Mouse (Mus musculus): ENCODE measurements at regions not wholly inside any gene's neighbourhood (a gene's known extent, or its start where the extent isn't known, plus 50 kb on each side); places are given as distances from the start of the nearest gene placed in this dataset.

DNA sequence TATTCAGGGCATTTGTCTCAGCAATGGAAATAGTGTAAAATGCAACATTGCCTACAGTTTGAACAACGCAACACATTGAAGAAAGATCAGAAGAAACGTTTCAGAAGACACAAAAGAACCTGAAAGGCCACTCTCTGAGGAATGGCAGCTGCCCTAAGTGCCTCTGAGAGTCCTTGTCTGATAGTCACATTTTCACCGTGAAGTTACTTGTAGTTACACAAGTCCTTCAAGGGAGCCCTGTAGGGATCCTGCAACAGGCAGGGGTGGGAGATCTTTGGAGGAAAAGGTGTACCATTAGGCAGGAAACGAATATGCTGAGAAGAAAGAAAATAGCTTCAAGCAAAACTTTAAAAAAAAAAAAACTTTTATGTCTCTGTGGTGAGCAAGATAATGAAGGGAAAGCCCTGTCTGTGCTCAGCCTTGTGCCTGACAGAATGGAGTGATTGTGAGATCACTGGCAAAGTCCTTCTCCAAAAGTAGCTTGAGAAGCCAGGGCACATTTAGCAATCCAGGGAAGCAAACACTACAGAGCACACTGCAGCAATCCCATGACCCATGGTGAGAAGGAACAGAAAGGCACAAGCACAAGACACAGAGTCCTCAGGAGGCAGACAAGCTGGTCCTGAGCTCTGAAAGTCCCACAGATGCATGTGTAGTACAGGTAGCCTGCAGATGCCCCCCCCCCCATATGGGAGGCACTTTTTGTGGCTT lies 112.3 kb upstream of the Tnfaip3 start:
- Histone ChIP-seq H3K4me1 (replicated peaks; ENCODE audit: control insufficient read depth, insufficient read depth, low read length) (no peaks in the 10 kb centered on the region), H3K4me3 (replicated peaks; ENCODE audit: low read length) (no peak overlapping the region), H3K27ac (no peak overlapping the region), H3K36me3 (replicated peaks; ENCODE audit: control insufficient read depth, insufficient read depth) (no peaks in the 10 kb centered on the region), H3K4me2 (replicated peaks) (no peak overlapping the region), H3K27me3 (ENCODE audit: control insufficient read depth, insufficient read depth, low read length) (no peaks in the 10 kb centered on the region), H3K9ac (no peak overlapping the region), H3K9me3 (ENCODE audit: control insufficient read depth, low read length) (no peaks in the 10 kb centered on the region)
- DNase-seq (ENCODE audit: low spot score) (no peak), ATAC-seq (ENCODE audit: low FRiP score) (no peak)
- WGBS: 70% methylated on average over 4 of the region's 4 CpGs

DNA sequence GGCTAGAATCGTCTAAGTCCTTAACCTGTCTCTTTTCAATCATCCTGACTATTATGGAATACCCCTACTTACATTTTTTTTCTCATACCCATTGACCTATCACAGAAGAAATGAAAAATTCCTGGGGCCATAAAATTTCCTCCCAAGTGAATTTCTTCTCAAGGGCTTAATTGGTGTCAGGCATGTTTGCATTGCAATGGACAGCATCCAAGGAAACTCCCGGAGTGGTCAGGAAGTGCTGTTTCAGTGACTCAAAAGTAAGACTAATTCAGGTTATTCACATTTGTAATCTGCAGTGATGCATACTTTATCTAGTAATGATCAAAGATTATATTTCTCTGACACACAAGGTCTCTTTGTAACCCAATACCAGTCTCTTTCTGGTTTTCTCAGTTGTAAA lies 111.5 kb upstream of the Tnfaip3 start:
- Histone ChIP-seq H3K4me2 (replicated peaks) (no peak overlapping the region), H3K27me3 (ENCODE audit: control insufficient read depth, insufficient read depth, low read length) (no peaks in the 10 kb centered on the region), H3K4me1 (replicated peaks; ENCODE audit: control insufficient read depth, insufficient read depth, low read length) (no peaks in the 10 kb centered on the region), H3K9ac (no peak overlapping the region), H3K36me3 (replicated peaks; ENCODE audit: control insufficient read depth, insufficient read depth) (no peaks in the 10 kb centered on the region), H3K9me3 (ENCODE audit: control insufficient read depth, low read length) (no peaks in the 10 kb centered on the region), H3K27ac (no peak overlapping the region), H3K4me3 (replicated peaks; ENCODE audit: low read length) (no peak overlapping the region)
- 74% methylated on average over 2 of the region's 2 CpGs for WGBS
- no peak for DNase-seq (ENCODE audit: low spot score)
- ATAC-seq (ENCODE audit: low FRiP score): no peak

DNA sequence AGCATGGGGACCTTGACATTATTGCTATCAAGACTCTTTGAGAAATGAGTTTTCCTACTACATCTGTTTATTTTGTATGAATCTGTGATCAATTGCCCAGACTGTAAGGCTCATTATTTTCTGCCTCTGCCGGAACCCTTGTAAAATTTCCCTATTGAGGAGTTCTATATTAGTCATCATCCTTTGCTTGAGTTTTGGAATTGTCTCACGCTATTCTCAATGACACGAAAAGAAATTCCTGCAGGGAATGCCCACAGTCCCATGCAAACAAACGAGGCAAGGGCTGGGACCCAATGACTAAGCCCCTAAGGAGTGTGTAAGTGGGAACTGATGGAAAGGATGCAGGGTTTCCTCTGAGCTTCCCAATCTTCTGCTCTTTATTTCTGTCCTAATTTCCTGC lies 111.0 kb upstream of the Tnfaip3 start:
- H3K4me3 ChIP-seq (replicated peaks; ENCODE audit: low read length): no peak overlapping the region
- no peak overlapping the region for H3K4me2 ChIP-seq (replicated peaks)
- DNase-seq (ENCODE audit: low spot score): no peak
- H3K27ac ChIP-seq: no peak overlapping the region
- no peaks in the 10 kb centered on the region for H3K27me3 ChIP-seq (ENCODE audit: control insufficient read depth, insufficient read depth, low read length)
- no peaks in the 10 kb centered on the region for H3K9me3 ChIP-seq (ENCODE audit: control insufficient read depth, low read length)
- ATAC-seq (ENCODE audit: low FRiP score): no peak
- WGBS: 77% methylated on average over 4 of the region's 4 CpGs
- H3K4me1 ChIP-seq (replicated peaks; ENCODE audit: control insufficient read depth, insufficient read depth, low read length): no peaks in the 10 kb centered on the region
- H3K9ac ChIP-seq: no peak overlapping the region
- no peaks in the 10 kb centered on the region for H3K36me3 ChIP-seq (replicated peaks; ENCODE audit: control insufficient read depth, insufficient read depth)

DNA sequence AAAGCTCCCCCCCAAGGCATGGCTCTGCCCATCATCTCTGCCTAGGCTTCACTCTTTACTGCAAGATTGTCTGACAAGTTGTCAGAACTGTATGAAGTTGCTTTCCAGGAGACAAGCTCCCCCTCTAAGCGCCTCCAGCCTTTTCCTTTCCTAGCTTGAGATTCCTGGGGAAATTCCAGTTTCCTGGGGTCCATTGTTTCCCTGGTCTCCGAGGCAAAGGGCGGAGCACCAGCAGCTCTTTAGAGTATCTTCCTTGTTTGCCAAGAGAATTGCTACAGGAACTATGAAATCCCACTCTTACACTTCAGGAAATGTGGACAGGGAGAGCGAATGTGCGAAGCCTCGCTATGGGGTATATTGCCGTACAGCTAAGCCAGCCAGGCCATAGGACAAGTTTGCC lies 108.2 kb upstream of the Tnfaip3 start:
- H3K4me2 ChIP-seq (replicated peaks): no peak overlapping the region
- ATAC-seq (ENCODE audit: low FRiP score) (no peak), DNase-seq (ENCODE audit: low spot score) (no peak)
- no peaks in the 10 kb centered on the region for H3K36me3 ChIP-seq (replicated peaks; ENCODE audit: control insufficient read depth, insufficient read depth)
- H3K9me3 ChIP-seq (ENCODE audit: control insufficient read depth, low read length): no peaks in the 10 kb centered on the region
- H3K4me1 ChIP-seq (replicated peaks; ENCODE audit: control insufficient read depth, insufficient read depth, low read length): no peaks in the 10 kb centered on the region
- WGBS: 42% methylated on average over 7 of the region's 7 CpGs
- no peak overlapping the region for H3K27ac ChIP-seq
- no peak overlapping the region for H3K9ac ChIP-seq
- no peak overlapping the region for H3K4me3 ChIP-seq (replicated peaks; ENCODE audit: low read length)
- H3K27me3 ChIP-seq (ENCODE audit: control insufficient read depth, insufficient read depth, low read length): no peaks in the 10 kb centered on the region

DNA sequence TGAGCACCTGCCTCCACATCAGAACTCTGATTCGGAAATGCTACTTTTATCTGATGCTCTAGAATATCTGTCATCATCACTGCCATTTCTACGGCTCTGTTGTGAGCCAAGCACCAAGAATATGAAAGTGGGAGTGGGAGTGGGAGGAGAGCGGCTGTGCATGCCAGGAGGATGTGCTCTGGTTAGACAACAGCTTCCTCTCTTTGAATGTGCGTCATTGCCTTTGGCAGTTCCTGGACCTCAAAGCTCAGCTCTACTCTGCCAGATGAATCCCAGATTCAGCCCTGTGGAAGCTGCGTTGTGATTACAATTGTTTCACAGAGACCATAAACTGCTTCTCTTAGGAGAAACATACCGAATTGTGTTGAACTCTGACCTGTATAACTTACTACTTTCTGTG lies 106.8 kb upstream of the Tnfaip3 start:
- Histone ChIP-seq H3K36me3 (replicated peaks; ENCODE audit: control insufficient read depth, insufficient read depth) (no peaks in the 10 kb centered on the region), H3K27ac (no peak overlapping the region), H3K4me3 (replicated peaks; ENCODE audit: low read length) (no peak overlapping the region), H3K4me1 (replicated peaks; ENCODE audit: control insufficient read depth, insufficient read depth, low read length) (no peaks in the 10 kb centered on the region), H3K9ac (no peak overlapping the region), H3K27me3 (ENCODE audit: control insufficient read depth, insufficient read depth, low read length) (no peaks in the 10 kb centered on the region), H3K4me2 (replicated peaks) (no peak overlapping the region), H3K9me3 (ENCODE audit: control insufficient read depth, low read length) (no peaks in the 10 kb centered on the region)
- DNase-seq (ENCODE audit: low spot score) (no peak), ATAC-seq (ENCODE audit: low FRiP score) (no peak)
- WGBS: 73% methylated on average over 6 of the region's 6 CpGs

DNA sequence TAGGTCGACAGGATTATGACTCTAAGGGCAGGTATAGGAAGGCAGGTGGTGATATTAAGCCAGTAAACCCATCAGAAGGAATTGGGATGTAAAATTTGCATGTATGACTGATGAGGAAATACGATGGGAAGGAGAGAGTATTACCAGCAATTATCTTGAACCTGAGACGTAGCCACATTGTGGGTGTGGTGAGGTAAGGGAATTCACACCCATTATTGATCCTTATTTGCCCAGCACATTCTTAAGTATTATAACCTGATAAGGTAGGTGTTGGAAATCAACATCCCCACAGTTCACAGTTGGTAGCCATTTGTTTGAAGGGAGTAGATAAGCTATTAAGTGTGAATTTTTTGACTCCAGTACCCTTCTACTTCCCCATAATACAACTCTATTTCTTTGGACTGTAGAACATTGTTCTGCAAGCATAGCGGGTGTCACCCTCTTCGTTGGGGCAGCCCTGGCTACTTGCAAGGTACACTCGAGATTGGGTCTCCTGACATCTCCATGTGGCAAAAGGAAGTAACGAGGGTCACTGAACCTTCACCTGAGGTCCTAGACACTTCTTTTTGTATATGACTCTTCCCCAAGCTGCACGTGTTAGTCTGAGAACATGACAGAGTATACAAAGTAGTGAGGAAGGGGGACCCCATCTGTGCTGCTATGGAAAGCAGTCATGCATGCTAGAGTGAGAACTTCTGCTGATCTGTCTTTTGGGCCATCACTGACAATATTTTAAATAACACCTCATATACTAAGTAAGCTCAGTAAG lies 104.0 kb upstream of the Tnfaip3 start:
- no peak for DNase-seq (ENCODE audit: low spot score)
- ATAC-seq (ENCODE audit: low FRiP score): no peak
- H3K27ac ChIP-seq: no peak overlapping the region
- WGBS: 89% methylated on average over 8 of the region's 8 CpGs
- no peaks in the 10 kb centered on the region for H3K36me3 ChIP-seq (replicated peaks; ENCODE audit: control insufficient read depth, insufficient read depth)
- H3K4me1 ChIP-seq (replicated peaks; ENCODE audit: control insufficient read depth, insufficient read depth, low read length): no peaks in the 10 kb centered on the region
- H3K9me3 ChIP-seq (ENCODE audit: control insufficient read depth, low read length): no peaks in the 10 kb centered on the region
- no peak overlapping the region for H3K4me2 ChIP-seq (replicated peaks)
- no peaks in the 10 kb centered on the region for H3K27me3 ChIP-seq (ENCODE audit: control insufficient read depth, insufficient read depth, low read length)
- H3K9ac ChIP-seq: no peak overlapping the region
- no peak overlapping the region for H3K4me3 ChIP-seq (replicated peaks; ENCODE audit: low read length)

DNA sequence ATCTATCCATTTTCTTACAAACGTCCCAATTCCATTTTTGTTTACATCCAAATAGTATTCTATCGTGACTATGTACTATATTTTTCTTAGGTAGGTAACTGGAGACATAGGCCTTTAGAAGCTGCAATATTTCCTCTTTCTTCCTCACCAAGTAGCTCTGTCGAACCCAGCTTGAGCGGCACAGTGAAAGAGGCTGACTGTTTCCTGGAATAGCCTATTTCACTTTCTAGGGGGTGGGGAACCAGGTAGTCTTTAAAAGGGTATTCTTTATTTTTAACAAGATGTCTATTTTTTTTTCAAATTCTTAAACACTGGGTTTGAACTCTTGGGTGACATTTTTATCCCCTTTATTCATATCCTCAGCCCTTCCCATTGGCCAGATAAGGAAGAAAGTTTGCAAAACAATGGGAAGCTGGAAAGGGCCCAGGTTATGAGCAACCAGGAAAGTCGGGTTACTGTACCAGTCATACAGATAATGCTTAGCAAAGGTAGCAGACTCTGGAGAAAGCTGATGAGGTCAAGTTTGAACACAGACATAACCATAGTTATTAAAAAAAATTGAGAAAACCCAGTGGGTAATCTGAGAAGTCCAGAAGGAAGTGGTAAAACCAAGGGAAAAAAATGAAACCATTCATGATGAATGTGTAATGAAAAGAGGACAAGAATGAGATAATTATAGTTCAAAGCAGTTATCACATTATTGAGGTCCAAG lies 103.3 kb upstream of the Tnfaip3 start:
- Histone ChIP-seq H3K9me3 (ENCODE audit: control insufficient read depth, low read length) (no peaks in the 10 kb centered on the region), H3K9ac (no peak overlapping the region), H3K27ac (no peak overlapping the region), H3K4me2 (replicated peaks) (no peak overlapping the region), H3K27me3 (ENCODE audit: control insufficient read depth, insufficient read depth, low read length) (no peaks in the 10 kb centered on the region), H3K4me1 (replicated peaks; ENCODE audit: control insufficient read depth, insufficient read depth, low read length) (no peaks in the 10 kb centered on the region), H3K4me3 (replicated peaks; ENCODE audit: low read length) (no peak overlapping the region), H3K36me3 (replicated peaks; ENCODE audit: control insufficient read depth, insufficient read depth) (no peaks in the 10 kb centered on the region)
- ATAC-seq (ENCODE audit: low FRiP score) (no peak), DNase-seq (ENCODE audit: low spot score) (no peak)
- WGBS: 91% methylated on average over 5 of the region's 5 CpGs

DNA sequence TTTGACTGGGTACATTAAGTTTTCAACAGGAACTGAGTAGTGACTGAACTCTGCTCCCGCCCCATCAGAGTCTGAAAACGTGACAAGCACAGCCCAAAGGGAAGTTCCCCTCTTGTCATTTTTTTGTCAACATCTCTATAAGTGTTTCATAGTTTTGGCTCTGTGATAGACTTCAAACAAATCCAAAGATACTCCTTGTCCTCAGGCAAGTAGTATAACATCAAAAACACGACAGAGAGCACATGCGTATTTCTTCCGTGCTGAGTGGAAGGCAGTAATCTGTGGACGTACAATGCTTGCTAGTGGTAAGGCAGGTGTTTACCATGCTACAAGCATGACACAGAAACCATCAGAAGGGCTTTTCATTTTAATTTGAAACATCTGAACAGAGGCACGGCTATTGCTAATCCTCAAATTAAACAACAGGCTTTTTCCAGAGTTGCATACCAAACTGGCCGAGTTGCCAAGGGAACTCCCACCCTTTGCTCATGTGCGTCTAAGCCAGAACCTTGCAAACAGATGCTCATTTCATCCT lies 101.7 kb upstream of the Tnfaip3 start:
- peak; percentile 34 for DNase-seq (ENCODE audit: low spot score)
- WGBS: 42% methylated on average over 9 of the region's 9 CpGs
- Histone ChIP-seq H3K36me3 (replicated peaks; ENCODE audit: control insufficient read depth, insufficient read depth) (no peaks in the 10 kb centered on the region), H3K9ac (no peak overlapping the region), H3K4me2 (replicated peaks) (no peak overlapping the region), H3K27ac (no peak overlapping the region), H3K27me3 (ENCODE audit: control insufficient read depth, insufficient read depth, low read length) (no peaks in the 10 kb centered on the region), H3K9me3 (ENCODE audit: control insufficient read depth, low read length) (no peaks in the 10 kb centered on the region), H3K4me1 (replicated peaks; ENCODE audit: control insufficient read depth, insufficient read depth, low read length) (no peaks in the 10 kb centered on the region), H3K4me3 (replicated peaks; ENCODE audit: low read length) (no peak overlapping the region)
- no peak for ATAC-seq (ENCODE audit: low FRiP score)

DNA sequence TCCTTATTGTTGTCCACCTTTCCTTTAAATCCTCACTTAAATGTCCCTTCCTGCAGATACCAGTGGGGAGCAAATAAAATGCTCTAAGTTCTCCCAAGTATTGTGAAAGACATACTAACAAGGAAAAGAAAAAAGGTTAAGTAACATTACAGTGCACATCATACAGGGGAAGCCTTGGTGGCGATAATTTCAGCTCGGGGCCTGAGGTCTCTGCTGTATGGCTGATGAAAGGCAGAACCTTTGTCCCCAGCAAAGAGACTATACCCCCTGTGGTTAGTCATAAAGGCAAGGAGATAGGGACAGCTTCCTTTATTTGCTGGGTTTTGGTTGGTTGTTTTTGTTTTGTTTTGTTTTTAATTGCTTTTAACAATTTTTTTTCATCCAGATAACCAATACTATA lies 97.0 kb upstream of the Tnfaip3 start:
- 53% methylated on average over 2 of the region's 2 CpGs for WGBS
- Histone ChIP-seq H3K27ac (no peak overlapping the region), H3K36me3 (replicated peaks; ENCODE audit: control insufficient read depth, insufficient read depth) (no peaks in the 10 kb centered on the region), H3K9ac (no peak overlapping the region), H3K4me1 (replicated peaks; ENCODE audit: control insufficient read depth, insufficient read depth, low read length) (no peaks in the 10 kb centered on the region), H3K9me3 (ENCODE audit: control insufficient read depth, low read length) (no peaks in the 10 kb centered on the region), H3K4me2 (replicated peaks) (no peak overlapping the region), H3K27me3 (ENCODE audit: control insufficient read depth, insufficient read depth, low read length) (no peaks in the 10 kb centered on the region), H3K4me3 (replicated peaks; ENCODE audit: low read length) (no peak overlapping the region)
- ATAC-seq (ENCODE audit: low FRiP score) (no peak), DNase-seq (ENCODE audit: low spot score) (no peak)
